Mouse (Mus musculus): ENCODE measurements around the gene Selenoo. TPM values are rescaled to one million over a fixed set of nuclear protein-coding genes. Genes with fewer than 3 reads are reported as not detected.

Selenoo gene
- total RNA-seq, 4 experiments from 2014 or later: 15.0 to 16.6 (median 15.8) TPM

- peak; percentile 86 for DNase-seq (ENCODE audit: low spot score)
These were observed 13.3 kb upstream of the Selenoo start for GRCm38 (mm10) chr15:89075478-89076147.

- peak; percentile 35 for DNase-seq (ENCODE audit: low spot score)
These were observed 12.6 kb upstream of the Selenoo start for GRCm38 (mm10) chr15:89076156-89076731.

DNA sequence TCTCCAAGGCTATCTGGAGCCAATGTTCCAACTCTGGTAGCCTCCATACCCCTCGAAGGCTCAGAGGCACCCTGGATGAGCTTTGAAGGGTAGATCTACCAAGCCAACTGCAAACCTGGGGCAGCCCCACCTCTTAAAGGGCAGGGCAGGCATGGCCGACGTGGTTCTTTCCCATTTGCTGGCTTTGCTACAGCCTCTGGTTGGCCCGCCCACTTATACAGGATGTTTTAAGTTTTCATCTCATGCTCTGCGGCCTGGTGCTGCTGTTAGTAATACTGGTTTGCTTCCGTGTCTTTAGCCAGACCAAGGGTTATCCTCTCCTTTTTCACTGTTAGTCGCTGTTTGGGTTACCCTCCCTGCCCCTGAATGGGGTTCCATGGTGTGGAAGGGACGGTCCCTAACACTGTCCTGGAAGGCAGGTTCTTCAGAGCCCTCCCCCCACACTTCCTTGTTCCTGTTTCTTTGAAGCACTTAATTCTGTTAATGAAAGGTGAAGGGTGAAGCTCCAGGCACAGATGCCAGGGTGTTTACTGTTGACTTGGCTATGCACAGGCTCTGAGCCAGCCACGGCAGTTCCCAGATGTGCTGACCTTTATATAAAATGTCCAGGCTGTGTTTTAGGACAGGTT, 10.6 kb upstream of the Selenoo start:
- peak; percentile 51 for DNase-seq (ENCODE audit: low spot score)

GRCm38 (mm10) chr15:89083906-89084305, 5.0 kb upstream of the Selenoo start:
- DNase-seq (ENCODE audit: low spot score): no peak

DNA sequence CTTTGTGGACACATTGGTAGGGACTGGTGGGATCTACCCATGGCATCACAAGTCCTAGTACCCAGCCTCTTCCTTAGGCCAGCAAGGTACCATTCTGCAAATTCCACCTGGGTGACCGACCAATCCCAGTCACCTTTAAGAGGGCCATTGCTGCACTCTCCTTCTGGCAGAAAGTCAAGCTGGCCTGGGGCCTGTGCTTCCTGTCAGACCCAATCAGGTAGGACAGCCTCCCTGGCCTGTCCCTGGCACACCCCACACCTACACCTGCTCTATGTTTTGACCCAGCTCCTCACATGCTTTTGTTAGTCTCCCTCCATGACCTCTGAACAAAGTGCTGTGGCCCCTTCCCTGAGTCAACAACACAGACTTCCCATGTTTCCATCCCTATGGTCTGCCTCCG, 4.1 kb upstream of the Selenoo start:
- no peak for DNase-seq (ENCODE audit: low spot score)

DNA sequence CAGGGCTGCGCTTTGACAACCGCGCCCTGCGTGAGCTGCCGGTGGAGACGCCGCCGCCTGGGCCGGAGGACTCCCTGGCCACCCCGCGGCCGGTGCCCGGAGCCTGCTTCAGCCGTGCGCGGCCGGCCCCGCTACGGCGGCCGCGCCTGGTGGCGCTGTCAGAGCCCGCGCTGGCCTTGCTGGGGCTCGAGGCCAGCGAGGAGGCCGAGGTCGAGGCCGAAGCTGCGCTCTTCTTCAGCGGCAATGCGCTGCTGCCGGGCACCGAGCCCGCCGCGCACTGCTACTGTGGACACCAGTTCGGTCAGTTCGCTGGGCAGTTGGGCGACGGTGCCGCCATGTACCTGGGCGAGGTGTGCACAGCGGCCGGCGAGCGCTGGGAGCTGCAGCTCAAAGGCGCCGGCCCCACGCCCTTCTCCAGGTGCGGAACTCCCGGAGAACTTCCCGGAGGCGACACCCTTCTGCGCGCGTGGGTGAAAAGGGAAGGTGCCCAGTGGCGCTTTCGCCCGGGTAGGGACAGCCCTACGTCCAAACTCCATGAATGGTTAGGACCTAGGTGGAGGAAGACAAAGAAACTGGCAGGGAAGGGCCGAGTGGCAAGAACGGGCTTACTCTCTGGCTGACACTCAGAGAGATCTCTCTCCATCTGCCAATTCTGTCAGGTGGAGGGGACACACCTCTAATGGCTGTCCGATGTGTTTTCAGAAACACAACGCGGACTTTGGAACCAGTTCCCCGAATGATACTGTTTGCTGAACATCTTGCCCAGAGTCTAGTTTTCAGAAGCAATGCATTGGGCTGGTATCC, 566 bp downstream of the Selenoo start:
- DNase-seq (ENCODE audit: low spot score): no peak

DNA sequence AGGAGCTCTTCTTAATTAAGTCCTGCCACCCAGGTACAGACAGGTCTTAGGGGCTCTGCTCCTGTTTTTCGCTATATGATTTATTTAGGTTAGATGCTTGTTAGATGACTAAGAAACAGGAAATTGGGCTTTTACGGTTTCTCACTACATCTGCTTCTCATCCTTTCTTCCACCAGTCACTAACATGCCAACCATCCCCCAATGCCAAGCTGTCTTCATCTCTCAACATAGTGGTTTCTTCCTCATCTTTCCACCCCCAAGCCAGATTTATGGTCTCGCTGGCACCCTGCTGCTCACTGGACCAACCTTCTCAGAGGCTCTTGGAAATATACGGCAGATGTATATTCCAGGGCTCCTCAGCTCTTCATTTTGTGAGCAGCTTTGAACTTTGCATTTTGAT, 1.8 kb downstream of the Selenoo start:
- DNase-seq (ENCODE audit: low spot score): no peak

DNA sequence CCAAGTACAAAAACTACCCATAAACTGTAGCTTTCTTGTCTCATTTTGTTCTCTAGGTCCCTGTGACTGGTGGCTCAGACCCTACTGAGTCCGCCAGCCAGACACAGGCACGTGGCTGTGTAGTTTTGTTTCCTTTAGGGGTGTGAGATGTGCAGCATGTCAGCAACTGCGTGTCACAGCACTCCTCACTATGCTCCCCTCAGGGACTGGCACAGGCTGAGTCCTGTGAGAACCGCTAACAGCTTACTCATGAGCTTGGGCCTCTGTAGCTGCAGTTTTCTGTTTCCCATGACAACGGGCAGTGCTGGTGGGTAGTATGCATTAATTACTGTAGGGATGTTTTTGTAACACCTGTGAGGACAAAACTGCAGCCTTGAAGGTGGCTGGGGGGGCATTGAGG, 3.3 kb downstream of the Selenoo start:
- no peak for DNase-seq (ENCODE audit: low spot score)

GRCm38 (mm10) chr15:89097450-89097849, 8.6 kb downstream of the Selenoo start:
- DNase-seq (ENCODE audit: low spot score): no peak

DNA sequence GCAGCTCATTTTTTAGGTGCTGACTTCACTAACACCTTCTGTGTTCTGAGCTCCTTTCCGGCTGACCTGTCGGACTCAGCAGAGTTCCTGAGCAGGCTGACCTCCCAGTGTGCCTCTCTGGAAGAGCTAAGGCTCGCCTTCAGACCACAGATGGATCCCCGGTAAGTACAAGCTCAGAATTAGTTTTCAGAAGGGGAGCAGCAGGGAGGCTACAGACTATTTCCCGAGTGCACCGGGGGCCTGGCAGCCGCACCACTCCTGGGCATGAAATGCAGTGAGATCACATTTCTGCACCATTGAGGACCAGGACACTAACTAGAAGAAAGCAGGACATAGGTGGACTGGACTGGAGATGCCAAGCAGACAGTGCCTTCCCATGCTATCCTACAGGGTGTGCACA, 9.7 kb downstream of the Selenoo start:
- DNase-seq (ENCODE audit: low spot score): no peak

DNA sequence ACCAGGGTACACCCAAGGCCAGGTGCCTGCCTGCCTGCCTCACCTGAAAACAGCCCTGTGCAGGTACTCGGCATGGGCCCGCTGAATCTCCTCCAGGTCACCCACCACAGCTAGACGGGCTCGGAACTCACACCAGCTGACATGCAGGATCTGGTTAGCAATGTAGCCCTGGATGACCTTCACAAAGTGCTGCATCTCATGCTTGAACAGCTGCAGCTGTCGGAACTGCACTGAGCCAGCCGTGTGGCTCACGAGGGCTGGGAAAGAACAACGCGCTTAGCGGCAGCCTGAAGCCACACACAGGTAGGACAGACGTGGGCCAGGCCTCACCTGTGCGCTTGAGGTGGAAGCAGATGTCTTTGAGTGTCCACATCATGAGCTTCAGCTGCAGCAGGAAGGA, 11.9 kb downstream of the Selenoo start:
- no peak for DNase-seq (ENCODE audit: low spot score)

GRCm38 (mm10) chr15:89102646-89103045, 13.8 kb downstream of the Selenoo start:
- no peak for DNase-seq (ENCODE audit: low spot score)

- no peak for DNase-seq (ENCODE audit: low spot score)
These were observed 15.0 kb downstream of the Selenoo start for GRCm38 (mm10) chr15:89103921-89104320.

- DNase-seq (ENCODE audit: low spot score): no peak
These were observed 15.5 kb downstream of the Selenoo start for GRCm38 (mm10) chr15:89104425-89104824.

- no peak for DNase-seq (ENCODE audit: low spot score)
These were observed 17.2 kb downstream of the Selenoo start for GRCm38 (mm10) chr15:89106073-89106472.

DNA sequence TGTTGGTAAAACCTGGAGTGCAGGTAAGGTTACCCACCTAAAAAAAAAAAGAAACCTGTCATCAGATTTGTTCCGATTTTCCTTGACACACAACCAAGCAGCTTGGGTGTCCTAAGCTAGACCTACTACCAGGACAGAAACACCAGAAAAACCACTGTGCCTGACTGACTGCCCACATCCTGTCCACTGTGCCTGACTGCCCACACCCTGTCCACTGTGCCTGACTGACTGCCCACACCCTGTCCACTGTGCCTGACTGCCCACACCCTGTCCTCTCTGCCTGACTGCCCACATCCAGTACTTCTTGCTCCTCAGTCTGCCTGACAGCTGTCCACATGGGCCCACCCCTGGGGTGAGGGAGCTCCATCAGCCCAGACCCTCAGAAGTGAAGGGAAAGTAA, 18.1 kb downstream of the Selenoo start:
- DNase-seq (ENCODE audit: low spot score): no peak

- DNase-seq (ENCODE audit: low spot score): no peak
These were observed 21.3 kb downstream of the Selenoo start for GRCm38 (mm10) chr15:89110147-89110546.

DNA sequence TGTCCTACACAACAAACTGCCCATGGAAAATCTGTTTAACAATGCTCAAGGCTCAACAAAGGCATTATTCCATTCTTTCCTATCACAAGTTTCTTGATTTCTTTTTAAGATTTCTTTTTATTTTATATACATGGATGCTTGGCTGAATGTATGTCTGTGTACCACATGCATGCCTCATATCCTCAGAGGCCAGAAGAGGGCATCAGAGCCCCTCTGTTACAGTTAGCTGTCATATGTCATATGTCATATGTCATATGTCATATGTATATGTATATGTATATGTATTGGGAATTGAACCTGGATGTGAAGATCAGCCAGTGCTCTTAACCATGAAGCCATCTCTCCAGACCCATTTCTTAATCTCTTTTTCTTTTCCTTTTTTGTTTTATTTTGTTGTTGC, 29.1 kb downstream of the Selenoo start:
- no peak for DNase-seq (ENCODE audit: low spot score)

DNA sequence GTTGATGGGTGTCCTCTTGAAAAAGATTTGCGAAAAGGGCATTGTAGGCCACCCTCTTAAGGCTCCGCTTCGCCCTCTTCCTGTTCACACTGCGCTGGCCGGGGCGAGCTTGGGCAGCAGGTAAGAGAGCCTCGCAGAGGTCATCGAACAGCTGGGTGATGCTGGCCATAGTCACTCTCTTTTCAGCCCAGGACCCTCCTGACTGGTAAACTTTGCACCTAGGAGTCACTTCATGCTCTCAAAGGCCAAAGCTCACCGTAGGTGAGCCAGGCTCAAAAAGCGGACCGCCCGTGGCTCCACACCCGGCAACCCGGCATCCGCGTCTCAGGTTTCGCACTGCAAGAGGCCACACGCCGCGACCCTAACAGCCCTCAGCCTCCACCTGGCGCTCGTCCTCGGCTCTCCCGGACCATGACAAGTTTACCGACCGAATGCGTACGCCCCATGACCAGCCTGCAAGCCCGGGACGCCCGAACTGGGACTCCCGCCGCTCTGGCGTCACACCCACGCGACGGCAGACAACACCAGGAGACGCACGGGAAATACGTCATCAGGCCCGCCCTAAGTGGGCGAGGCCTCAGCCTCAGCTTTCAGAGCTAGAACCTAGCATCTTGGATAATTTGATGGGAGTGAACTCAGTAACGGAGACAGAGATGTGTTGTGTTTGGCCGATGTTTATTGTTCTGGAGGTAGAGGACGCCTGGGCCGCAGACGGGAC, 33.9 kb downstream of the Selenoo start, which contains the start of gene Tubgcp6:
Tubgcp6 (minus strand) TSS at position 464 of the 718 bp plus-strand sequence.
- peak; percentile 96 for DNase-seq (ENCODE audit: low spot score)

DNA sequence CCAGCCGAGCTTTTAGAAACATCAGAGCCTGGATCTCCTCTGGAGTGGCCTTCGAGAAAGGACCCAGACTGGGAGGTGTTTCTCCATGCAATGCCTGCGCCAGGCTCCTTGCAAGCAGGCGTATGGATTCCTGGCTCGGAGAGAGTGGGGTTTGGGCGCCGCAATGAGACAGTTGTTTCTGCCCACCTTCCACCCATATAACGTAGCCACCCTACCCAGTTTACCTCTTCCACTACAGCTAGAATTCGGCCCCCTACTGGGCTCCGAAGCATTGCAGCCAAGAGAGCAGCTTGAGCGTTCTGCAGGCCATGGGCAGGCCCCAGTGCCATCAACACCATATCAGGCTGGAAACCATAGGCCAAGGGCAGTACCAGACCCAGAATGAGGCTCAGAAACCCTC, 34.7 kb downstream of the Selenoo start:
- no peak for DNase-seq (ENCODE audit: low spot score)

DNA sequence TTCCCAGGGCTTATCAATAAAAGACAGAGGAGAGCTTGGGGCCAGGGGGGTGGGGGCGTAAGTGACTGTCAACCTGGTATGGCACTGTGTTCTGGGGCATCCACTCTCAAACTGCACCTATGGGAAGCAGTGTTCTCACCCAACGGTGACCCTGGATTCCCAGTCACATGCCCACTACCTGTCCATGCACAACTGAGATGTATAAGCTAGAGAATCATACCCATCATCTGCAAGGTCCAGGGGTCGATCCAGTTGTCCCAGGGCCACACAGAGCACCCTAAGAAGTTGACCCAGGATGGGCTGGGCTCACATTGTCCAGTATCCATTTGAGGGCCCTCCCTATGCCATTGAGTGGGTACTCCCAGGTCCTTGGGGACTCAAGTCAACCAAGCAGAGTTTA, 35.4 kb downstream of the Selenoo start:
- DNase-seq (ENCODE audit: low spot score): no peak

DNA sequence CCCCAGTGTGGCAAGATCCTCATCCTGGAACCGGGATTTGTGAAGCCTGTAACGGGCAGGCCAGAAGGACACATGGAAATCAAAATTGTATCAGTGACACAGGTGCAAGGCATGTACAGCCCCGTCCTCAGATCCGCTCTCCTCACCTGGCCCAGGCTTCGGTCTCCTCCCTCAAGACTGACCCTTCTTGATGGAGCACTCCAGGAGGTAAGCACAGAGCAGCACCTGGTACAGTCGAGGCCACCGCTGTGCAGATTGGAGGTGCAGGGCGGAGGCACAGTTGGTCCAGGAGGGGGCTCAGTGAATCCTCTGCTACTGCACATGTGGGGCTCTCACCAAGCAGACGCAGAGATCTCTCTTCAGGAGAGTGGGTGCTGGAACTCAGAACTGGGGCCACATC, 36.5 kb downstream of the Selenoo start:
- DNase-seq (ENCODE audit: low spot score): no peak
